Mouse (Mus musculus) brain, embryonic 14.5 days (tissue): Measurements from ENCODE around the gene Krtap5-1.
"Not testable (repeated sequence)": the region's sequence is repeated elsewhere in the genome, so short reads cannot be mapped to it uniquely, and the experiment has no call there.

Experiments used
- CTCF ChIP-seq: fragments of 200-500 bp; IDR thresholded peaks from 2 replicates; pipeline ENCODE4 v1.5.1; 2012; ENCODE audit warnings: inconsistent platforms, mild to moderate bottlenecking, moderate library complexity, borderline replicate concordance; ENCODE audit not compliant: insufficient read depth, insufficient read length; ENCODE audit errors: extremely low read depth
- POLR2A ChIP-seq: fragments of 200-500 bp; IDR thresholded peaks from 2 replicates; pipeline ENCODE4 v1.6.1; 2012; ENCODE audit warnings: mild to moderate bottlenecking, inconsistent platforms, borderline replicate concordance; ENCODE audit not compliant: poor library complexity, insufficient read depth, insufficient read length, severe bottlenecking; ENCODE audit errors: extremely low read depth

- TF ChIP-seq CTCF, POLR2A: not testable (repeated sequence)
Measured at GRCm38 (mm10) chr7:142296108-142296507, 810 bp downstream of the Krtap5-1 start.
